Mouse (Mus musculus) intestine, embryonic 16.5 days (tissue): ENCODE data around the gene Mrpl3. TPM values are rescaled to one million over a fixed set of nuclear protein-coding genes. Genes with fewer than 3 reads are reported as not detected.

Experiments used
- ATAC-seq: fragments of 200-750 bp; cut with Nextera tagmentation; 2 replicates; pipeline ENCODE4 v1.8.0; 2017; ENCODE audit warnings: moderate TSS enrichment, moderate library complexity
- H3K27ac ChIP-seq: fragments of 300-500 bp; sonication (generic); 2 replicates; pipeline ENCODE4 v1.5.1; 2014; ENCODE audit warnings: mild to moderate bottlenecking, low read length
- H3K27me3 ChIP-seq: fragments of 300-500 bp; sonication (generic); replicated peaks from 2 replicates; pipeline ENCODE4 v1.6.1; 2014; ENCODE audit warnings: low read length, control low read depth, mixed read lengths; ENCODE audit not compliant: control insufficient read depth, insufficient read depth
- H3K36me3 ChIP-seq: fragments of 300-500 bp; sonication (generic); 2 replicates; pipeline ENCODE4 v1.6.1; 2014; ENCODE audit warnings: low read length, control low read depth; ENCODE audit not compliant: control insufficient read depth, insufficient read depth
- H3K4me1 ChIP-seq: fragments of 300-500 bp; sonication (generic); 2 replicates; pipeline ENCODE4 v1.6.1; 2014; ENCODE audit warnings: low read length, control low read depth, mixed read lengths; ENCODE audit not compliant: control insufficient read depth, insufficient read depth
- H3K4me2 ChIP-seq: fragments of 300-500 bp; sonication (generic); 2 replicates; pipeline ENCODE4 v1.6.1; 2014; ENCODE audit warnings: low read depth, low read length, control low read depth
- H3K4me3 ChIP-seq: fragments of 300-500 bp; sonication (generic); 2 replicates; pipeline ENCODE4 v1.5.1; 2014; ENCODE audit warnings: mild to moderate bottlenecking, low read length
- H3K9ac ChIP-seq: fragments of 300-500 bp; sonication (generic); 2 replicates; pipeline ENCODE4 v1.6.1; 2014; ENCODE audit warnings: low read depth, low read length
- H3K9me3 ChIP-seq: fragments of 300-500 bp; sonication (generic); 2 replicates; pipeline ENCODE4 v1.6.1; 2016; ENCODE audit warnings: low read length, control low read depth; ENCODE audit not compliant: control insufficient read depth
- WGBS: fragments of 180-500 bp; shearing (Covaris S2); extraction: QIAGEN DNeasy Blood & Tissue Kit; methylation state at CpG from one replicate; pipeline ENCODE4 v1.1.7; 2014; 5-methylcytosine and 5-hydroxymethylcytosine counted together
- polyA plus RNA-seq: library from polyadenylated mRNA; unstranded; fragments of >200 nt; fragmentation: Nextera tagmentation; extraction: Ambion mirVana; gene quantifications from 2 replicates; pipeline ENCODE4 v1.2.1, GENCODE M21; 2015

The Mrpl3 gene
- 99.0 and 106 TPM in 2 replicates for polyA plus RNA-seq

DNA sequence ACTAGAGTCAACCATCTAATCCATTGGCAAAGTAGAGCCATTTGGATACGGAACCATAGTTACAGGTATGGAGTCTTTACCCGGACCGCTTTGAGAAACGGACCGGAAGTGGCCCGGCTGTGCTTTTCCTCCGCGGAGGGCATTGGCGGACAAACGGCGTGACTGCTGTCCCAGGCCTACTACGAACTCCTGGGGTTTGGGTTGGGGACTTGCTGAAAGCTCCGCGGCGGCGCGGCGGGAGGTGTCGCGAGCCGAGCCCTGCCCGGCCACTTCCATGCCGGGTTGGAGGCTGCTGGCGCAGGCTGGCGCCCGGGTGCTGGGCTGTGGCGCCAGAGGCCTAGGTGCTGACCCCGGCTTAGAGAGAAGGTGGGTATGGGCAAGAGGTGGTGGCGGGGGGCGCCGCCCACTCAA is at the start of gene Mrpl3:
Gene Mrpl3 (plus strand): TSS at position 93 of the 411 bp plus-strand sequence.
- peak within 1 kb of the TSS; percentile 69 for H3K27ac ChIP-seq
- H3K4me1 ChIP-seq: no peaks in the 10 kb centered on the region
- peak within 1 kb of the TSS; percentile 70 for H3K4me2 ChIP-seq
- ATAC-seq: peak; percentile 85
- peaks cover 10% of the 10 kb centered on the region; the same call in 1 of the 2 replicates for H3K36me3 ChIP-seq
- no peaks in the 10 kb centered on the region for H3K27me3 ChIP-seq
- under 1% methylated on average over 31 of the region's 31 CpGs for WGBS
- peak within 1 kb of the TSS; percentile 100 for H3K9ac ChIP-seq
- peak within 1 kb of the TSS; percentile 100 for H3K4me3 ChIP-seq
- no peaks in the 10 kb centered on the region for H3K9me3 ChIP-seq

DNA sequence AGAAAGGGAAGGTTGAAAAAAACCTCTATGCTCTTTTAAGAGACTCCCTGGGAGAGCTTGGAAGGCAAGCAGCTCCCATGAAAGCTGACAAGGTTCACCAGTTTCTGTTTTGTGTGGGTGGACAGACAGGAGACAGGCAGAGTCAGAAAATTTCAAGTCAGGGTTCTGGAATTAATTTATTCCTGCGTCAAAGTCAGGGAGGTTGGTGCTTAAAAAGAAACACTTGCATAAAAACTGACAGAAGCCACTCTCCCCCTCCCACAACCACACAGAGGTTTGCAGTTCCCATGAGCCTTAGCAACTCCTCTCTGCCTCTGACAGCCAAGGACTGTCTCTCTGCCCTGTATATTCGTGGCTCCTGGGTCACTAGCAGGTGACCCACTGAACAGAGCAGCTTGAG is 42.3 kb upstream of the Mrpl3 start:
- no peaks in the 10 kb centered on the region for H3K4me1 ChIP-seq
- H3K27ac ChIP-seq: no peak overlapping the region
- no peak overlapping the region for H3K4me3 ChIP-seq
- H3K9ac ChIP-seq: no peak overlapping the region
- H3K27me3 ChIP-seq: no peaks in the 10 kb centered on the region
- no peak for ATAC-seq
- no peaks in the 10 kb centered on the region for H3K36me3 ChIP-seq
- 38% methylated on average over 2 of the region's 2 CpGs for WGBS
- no peak overlapping the region for H3K4me2 ChIP-seq
- H3K9me3 ChIP-seq: no peaks in the 10 kb centered on the region

DNA sequence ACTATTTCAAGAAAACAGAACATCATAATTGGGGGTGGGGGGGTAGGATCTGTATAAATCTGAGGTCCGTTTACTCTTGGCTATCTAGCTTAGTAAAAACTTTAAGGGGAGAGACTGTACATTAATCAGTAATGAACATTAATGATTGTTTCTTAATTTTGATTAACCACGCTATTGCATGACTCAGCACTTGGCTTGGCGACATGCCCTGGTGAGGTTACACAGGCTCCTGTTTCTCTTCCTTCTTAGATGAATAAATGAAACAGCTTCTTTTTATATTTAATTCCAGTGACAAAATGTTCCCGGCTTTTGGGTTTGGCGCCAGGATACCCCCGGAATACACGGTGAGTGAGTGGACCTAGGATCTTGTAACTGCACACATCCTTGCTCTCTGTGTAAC is 34.9 kb upstream of the Mrpl3 start:
- Histone ChIP-seq H3K9ac (no peak overlapping the region), H3K4me3 (no peak overlapping the region), H3K27me3 (no peaks in the 10 kb centered on the region), H3K9me3 (no peaks in the 10 kb centered on the region), H3K4me1 (no peaks in the 10 kb centered on the region), H3K4me2 (no peak overlapping the region), H3K27ac (no peak overlapping the region), H3K36me3 (no peaks in the 10 kb centered on the region)
- 88% methylated on average over 7 of the region's 7 CpGs for WGBS
- ATAC-seq: no peak

DNA sequence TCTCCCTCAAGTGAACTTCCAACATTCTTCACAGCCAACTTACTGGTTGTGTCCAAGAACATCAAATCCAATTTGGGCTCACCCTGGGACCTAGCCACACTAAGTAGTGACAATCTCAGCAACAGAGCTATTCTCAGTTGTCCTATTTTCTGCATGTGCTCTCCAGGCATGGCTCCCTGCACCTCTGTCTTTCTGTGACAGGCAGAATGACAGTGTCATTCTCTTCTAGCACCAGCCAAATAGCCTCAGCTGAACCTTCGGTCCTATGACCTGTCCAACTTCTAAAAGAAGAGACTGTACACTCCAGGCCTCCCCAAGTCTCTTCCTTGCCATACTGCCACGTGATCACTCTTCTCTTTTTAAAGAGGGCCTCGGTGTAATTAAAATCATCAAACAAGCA is 24.7 kb upstream of the Mrpl3 start:
- H3K9me3 ChIP-seq: no peaks in the 10 kb centered on the region
- H3K4me1 ChIP-seq: no peaks in the 10 kb centered on the region
- no peaks in the 10 kb centered on the region for H3K27me3 ChIP-seq
- no peak overlapping the region for H3K4me3 ChIP-seq
- no peaks in the 10 kb centered on the region for H3K36me3 ChIP-seq
- H3K4me2 ChIP-seq: no peak overlapping the region
- no peak overlapping the region for H3K27ac ChIP-seq
- no peak for ATAC-seq
- 72% methylated on average over 3 of the region's 3 CpGs for WGBS
- no peak overlapping the region for H3K9ac ChIP-seq

DNA sequence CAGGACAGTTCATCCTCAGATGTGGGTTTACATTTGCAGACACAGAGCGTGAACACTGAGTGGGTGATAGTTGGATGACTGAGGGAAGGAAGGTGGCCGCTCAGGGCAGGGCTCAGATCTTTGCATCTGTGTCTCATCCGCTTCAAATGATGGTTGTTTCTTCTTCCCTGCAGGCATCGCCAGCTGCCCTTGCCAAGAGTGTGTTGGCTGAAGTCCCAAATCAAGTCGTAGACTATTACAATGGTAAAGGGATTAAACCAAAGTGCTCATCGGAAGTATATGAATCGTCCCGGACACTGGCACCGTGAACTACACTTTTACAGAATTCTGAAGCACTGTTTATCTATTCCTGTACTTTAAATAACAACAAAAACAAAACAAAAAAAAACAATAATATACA is 20.5 kb upstream of the Mrpl3 start:
- no peak overlapping the region for H3K4me2 ChIP-seq
- H3K36me3 ChIP-seq: no peaks in the 10 kb centered on the region
- no peaks in the 10 kb centered on the region for H3K27me3 ChIP-seq
- no peak overlapping the region for H3K9ac ChIP-seq
- H3K4me3 ChIP-seq: no peak overlapping the region
- H3K27ac ChIP-seq: no peak overlapping the region
- H3K4me1 ChIP-seq: no peaks in the 10 kb centered on the region
- H3K9me3 ChIP-seq: no peaks in the 10 kb centered on the region
- 86% methylated on average over 9 of the region's 9 CpGs for WGBS
- ATAC-seq: no peak

DNA sequence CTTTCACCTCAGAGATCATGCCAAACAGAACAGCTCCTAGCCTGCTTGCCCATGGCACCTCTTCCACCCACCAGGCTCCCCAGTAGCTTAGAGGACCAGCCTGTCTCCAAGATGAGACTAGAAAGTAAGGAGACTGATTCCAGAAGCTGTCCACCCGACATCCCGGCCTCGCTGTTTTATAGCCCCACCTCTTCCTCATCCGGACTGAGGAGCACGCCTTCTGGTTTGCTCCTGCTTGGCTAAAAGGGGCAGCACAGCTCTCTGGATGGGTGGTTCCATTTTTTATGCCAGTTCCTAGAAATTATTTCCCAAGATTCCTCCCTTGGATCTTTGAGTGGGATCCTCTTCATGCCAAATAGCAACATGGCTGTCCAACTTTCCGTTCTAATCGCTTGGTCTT is 19.4 kb upstream of the Mrpl3 start:
- Histone ChIP-seq H3K27ac (no peak overlapping the region), H3K4me1 (no peaks in the 10 kb centered on the region), H3K4me2 (no peak overlapping the region), H3K9me3 (no peaks in the 10 kb centered on the region), H3K36me3 (no peaks in the 10 kb centered on the region), H3K27me3 (no peaks in the 10 kb centered on the region), H3K4me3 (no peak overlapping the region), H3K9ac (no peak overlapping the region)
- 85% methylated on average over 7 of the region's 7 CpGs for WGBS
- ATAC-seq: no peak

DNA sequence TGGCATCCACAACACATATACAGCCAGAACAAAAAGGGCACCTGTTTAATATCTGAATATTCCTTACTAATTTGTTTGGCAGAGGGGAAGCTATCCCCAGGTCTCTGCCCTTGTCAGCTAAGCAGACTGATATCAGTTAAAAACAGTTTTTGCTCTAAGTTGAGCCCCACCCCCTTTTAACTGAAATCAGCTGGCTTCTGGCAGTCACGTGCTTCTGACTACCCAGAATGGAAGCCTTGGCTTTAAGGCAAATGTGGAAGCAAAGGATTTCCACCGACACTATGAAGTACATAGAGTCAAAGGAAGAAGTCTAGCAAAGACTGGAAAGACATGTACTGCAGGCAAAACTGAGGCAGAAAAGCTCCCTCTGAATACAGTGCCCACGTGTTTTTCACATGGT is 15.2 kb upstream of the Mrpl3 start:
- WGBS: 73% methylated on average over 3 of the region's 3 CpGs
- H3K27ac ChIP-seq: no peak overlapping the region
- no peak overlapping the region for H3K9ac ChIP-seq
- H3K4me2 ChIP-seq: no peak overlapping the region
- no peaks in the 10 kb centered on the region for H3K36me3 ChIP-seq
- H3K27me3 ChIP-seq: no peaks in the 10 kb centered on the region
- H3K4me3 ChIP-seq: no peak overlapping the region
- H3K9me3 ChIP-seq: no peaks in the 10 kb centered on the region
- no peaks in the 10 kb centered on the region for H3K4me1 ChIP-seq
- no peak for ATAC-seq

DNA sequence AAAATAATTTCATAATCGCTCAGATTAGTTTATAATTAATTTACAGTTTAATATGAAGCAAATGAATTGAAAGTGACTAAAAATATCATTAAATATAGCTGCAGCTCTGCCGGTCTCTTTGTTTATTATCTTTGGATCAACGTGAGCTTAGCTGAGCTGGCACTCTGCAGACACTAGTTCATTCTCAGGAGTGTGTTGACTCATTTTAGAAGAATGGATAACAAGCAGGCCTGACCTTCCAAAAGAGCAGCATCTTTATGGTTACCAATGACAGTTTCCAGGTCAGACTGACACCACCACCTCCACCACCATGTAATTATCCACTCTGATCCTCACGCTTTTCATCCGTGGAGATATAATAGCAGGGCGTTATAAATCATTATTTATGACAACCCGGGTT is 7.0 kb upstream of the Mrpl3 start:
- Histone ChIP-seq H3K27me3 (no peaks in the 10 kb centered on the region), H3K9ac (no peak overlapping the region), H3K27ac (no peak overlapping the region), H3K9me3 (no peaks in the 10 kb centered on the region), H3K4me1 (no peaks in the 10 kb centered on the region), H3K36me3 (no peaks in the 10 kb centered on the region), H3K4me2 (no peak overlapping the region), H3K4me3 (no peak overlapping the region)
- no peak for ATAC-seq
- 71% methylated on average over 7 of the region's 7 CpGs for WGBS

DNA sequence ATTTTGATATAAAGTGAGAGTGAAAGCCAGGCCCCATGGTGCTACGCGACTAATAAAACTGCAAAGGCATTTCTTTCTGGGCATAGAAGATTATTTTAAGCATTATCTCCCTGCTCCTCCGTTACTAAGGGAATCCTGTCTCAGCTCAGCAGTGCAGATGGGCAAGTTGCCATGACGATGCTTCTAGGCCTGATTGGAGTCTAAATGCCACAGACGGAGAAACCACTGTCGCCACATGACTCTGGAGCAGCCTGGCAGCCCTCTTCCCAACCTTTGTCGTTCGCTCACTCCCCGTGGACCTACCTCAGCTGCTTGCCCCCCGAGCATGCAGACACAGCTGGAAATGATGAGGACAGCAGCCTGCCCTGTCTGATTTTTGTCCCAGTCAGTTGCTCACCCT is 4.7 kb upstream of the Mrpl3 start:
- Histone ChIP-seq H3K9ac (no peak overlapping the region), H3K4me1 (no peaks in the 10 kb centered on the region)
- WGBS: 62% methylated on average over 10 of the region's 10 CpGs

DNA sequence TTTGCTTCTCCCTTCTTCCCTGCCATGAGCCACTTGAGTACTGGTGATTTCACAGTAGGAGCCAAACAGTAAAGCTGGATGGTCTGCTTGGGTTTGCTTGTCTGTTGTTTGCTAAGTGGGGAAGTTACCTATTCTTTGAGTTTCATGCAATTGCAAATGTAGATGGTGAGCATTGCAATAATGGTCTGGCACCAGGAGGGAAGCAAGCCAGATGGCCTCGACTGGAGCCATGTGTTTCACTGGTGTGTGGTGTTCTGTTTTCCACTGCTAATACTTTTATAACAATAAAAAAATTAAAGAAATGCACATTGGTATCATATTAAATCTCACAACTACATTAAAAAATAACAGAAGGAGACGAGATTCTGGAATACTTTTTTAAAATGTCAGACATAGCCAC is 3.4 kb upstream of the Mrpl3 start:
- H3K9ac ChIP-seq: no peak overlapping the region
- no peak for ATAC-seq
- H3K36me3 ChIP-seq: no peaks in the 10 kb centered on the region
- no peak overlapping the region for H3K27ac ChIP-seq
- WGBS: 43% methylated on average over 2 of the region's 2 CpGs
- no peaks in the 10 kb centered on the region for H3K27me3 ChIP-seq
- no peaks in the 10 kb centered on the region for H3K4me1 ChIP-seq
- no peaks in the 10 kb centered on the region for H3K9me3 ChIP-seq
- no peak overlapping the region for H3K4me2 ChIP-seq
- no peak overlapping the region for H3K4me3 ChIP-seq

More for the DNA sequence above, 4.7 kb upstream of the Mrpl3 start:
- Histone ChIP-seq H3K36me3 (no peaks in the 10 kb centered on the region), H3K4me2 (no peak overlapping the region), H3K9me3 (no peaks in the 10 kb centered on the region), H3K27me3 (no peaks in the 10 kb centered on the region), H3K27ac (no peak overlapping the region), H3K4me3 (no peak overlapping the region)
- ATAC-seq: no peak
